Mouse (Mus musculus): Measurements from ENCODE around the gene Pdrg1.

DNA sequence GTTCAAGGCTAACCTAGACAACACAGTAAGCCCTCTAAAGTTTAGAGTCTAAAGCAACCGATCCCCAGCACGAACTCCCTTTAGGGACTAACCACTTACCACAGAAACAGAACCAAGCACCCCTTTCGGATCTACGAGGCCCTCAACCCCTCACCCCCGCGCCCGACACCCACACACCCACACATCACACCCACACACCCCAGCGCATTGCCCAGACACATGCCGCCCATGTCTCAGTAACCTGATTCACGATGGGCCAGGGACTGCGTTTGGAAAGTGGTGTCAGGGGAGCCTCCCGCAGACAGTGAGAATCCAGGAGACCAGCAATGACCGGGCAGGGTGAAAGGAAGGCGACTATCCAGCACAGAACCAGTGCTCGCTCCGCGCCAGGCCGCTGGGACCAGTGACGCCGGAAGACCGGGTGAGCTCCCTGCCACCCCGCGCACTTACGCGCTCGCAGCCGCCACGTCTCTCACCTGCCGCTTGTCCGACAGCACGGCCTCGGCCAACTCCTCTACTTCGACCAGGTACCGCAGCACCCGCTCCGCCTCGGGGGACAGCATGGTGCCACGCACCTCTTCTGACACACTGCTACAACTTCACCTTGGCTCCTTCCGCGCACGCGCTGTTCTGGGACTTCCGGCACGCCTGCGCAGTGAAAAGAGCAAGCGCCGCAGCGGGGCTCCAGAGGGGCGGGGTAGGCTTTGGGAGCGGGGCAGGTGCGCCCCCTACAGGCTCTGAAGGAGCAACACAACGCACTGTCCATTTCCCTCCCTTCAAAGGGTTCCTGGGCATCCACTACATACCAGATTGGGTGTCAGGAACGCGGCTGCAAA, at the start of gene Pdrg1:
- TF ChIP-seq CTCF (IDR thresholded peaks at IDR 0.05; ENCODE audit: control insufficient read depth, insufficient read depth, low read length) = peak; percentile 77
- peak; percentile 73 for TF ChIP-seq POLR2A (IDR thresholded peaks at IDR 0.05; ENCODE audit: borderline replicate concordance, control insufficient read depth, low read depth, low read length)

Data from bone marrow, adult 2 months (tissue).